Mouse (Mus musculus) adipocyte (in vitro differentiated cells): ENCODE measurements at regions not wholly inside any gene's neighbourhood (a gene's known extent, or its start where the extent isn't known, plus 50 kb on each side); places are given as distances from the start of the nearest gene placed in this dataset.

Source experiments
- DNase-seq: peaks from one replicate; pipeline ENCODE4 v3.0.0-alpha.2; 2016; ENCODE audit warnings: low spot score

- DNase-seq, result no peak
Measured at GRCm38 (mm10) chr7:79517581-79518337, 51.6 kb upstream of the Polg start.

DNA sequence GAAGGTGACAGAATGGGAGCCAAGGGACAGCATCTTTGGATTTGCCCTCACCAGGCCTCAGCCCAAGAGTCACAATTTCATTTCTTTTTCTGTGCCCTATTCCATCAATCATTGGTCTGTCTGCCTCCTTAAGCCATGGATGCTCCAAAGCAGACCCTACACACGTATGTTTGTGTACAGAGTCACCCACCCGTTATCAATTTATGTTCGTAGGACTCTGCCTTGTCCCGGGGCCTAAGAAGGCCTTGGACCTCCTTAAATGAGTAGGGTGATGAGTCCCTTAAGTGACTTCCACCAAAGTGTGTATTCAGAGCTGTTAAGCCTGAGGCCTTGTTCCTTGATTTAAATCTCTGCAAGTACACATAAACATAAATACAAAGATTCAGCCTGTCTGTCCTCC is 50.1 kb upstream of the Polg start:
- no peak for DNase-seq
